Mouse (Mus musculus): ENCODE results near the gene Erc2. TPM values are rescaled to one million over a fixed set of nuclear protein-coding genes. Genes with fewer than 3 reads are reported as not detected.
"Not testable (repeated sequence)": the region's sequence is repeated elsewhere in the genome, so short reads cannot be mapped to it uniquely, and the experiment has no call there.

Erc2 gene
- polyA plus RNA-seq, 1 experiment from 2014 or later, result 2.7 TPM

DNA sequence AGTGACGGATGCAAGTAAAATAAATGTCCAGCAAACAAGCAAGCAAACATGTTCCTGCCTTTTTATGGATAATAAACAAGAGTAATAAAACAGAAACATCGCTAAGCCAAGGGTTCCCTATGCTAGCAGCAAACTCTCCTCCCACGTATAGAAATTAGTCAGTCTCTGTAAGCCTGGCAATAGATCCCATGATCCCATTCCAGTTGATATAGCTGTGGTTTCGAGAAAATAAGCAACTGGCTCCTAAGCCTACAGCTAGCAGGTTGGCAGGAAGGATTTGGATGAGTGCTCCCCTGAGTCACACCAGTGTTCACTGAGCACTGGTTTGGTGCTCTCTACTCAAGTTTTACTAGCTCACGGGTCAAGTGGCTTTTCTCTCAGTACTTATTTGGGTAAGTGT is 259.7 kb downstream of the Erc2 start:
- WGBS, result 84% methylated on average over 5 of the region's 5 CpGs

GRCm38 (mm10) chr14:27886337-27886736 is 264.1 kb downstream of the Erc2 start:
- H3K27ac ChIP-seq (ENCODE audit: low read length); H3K4me2 ChIP-seq (ENCODE audit: low read depth, low read length); H3K4me1 ChIP-seq (ENCODE audit: control insufficient read depth, insufficient read depth, low read length); H3K4me3 ChIP-seq (replicated peaks; ENCODE audit: low read length); H3K9ac ChIP-seq (ENCODE audit: low read length); H3K9me3 ChIP-seq (replicated peaks; ENCODE audit: control insufficient read depth, low read length); H3K27me3 ChIP-seq (ENCODE audit: control insufficient read depth, insufficient read depth, low read length); ATAC-seq (ENCODE audit: insufficient read depth, low FRiP score); H3K36me3 ChIP-seq (ENCODE audit: control insufficient read depth, insufficient read depth, low read length): not testable (repeated sequence)
- WGBS, result 92% methylated on average over 5 of the region's 5 CpGs

More for the DNA sequence above, 259.7 kb downstream of the Erc2 start:
- H3K36me3 ChIP-seq (ENCODE audit: control insufficient read depth, insufficient read depth, low read length), result no peaks in the 10 kb centered on the region
- H3K4me1 ChIP-seq (ENCODE audit: control insufficient read depth, insufficient read depth, low read length), result no peaks in the 10 kb centered on the region
- ATAC-seq (ENCODE audit: insufficient read depth, low FRiP score), result no peak
- no peak overlapping the region for H3K9ac ChIP-seq (ENCODE audit: low read length)
- H3K9me3 ChIP-seq (replicated peaks; ENCODE audit: control insufficient read depth, low read length), result no peaks in the 10 kb centered on the region
- H3K4me2 ChIP-seq (ENCODE audit: low read depth, low read length), result no peak overlapping the region
- H3K27ac ChIP-seq (ENCODE audit: low read length), result no peak overlapping the region
- H3K27me3 ChIP-seq (ENCODE audit: control insufficient read depth, insufficient read depth, low read length), result no peaks in the 10 kb centered on the region
- H3K4me3 ChIP-seq (replicated peaks; ENCODE audit: low read length), result no peak overlapping the region

- Histone ChIP-seq H3K36me3 (ENCODE audit: control insufficient read depth, insufficient read depth, low read length) (no peaks in the 10 kb centered on the region), H3K9ac (ENCODE audit: low read length) (no peak overlapping the region), H3K4me3 (replicated peaks; ENCODE audit: low read length) (no peak overlapping the region), H3K27me3 (ENCODE audit: control insufficient read depth, insufficient read depth, low read length) (no peaks in the 10 kb centered on the region), H3K4me2 (ENCODE audit: low read depth, low read length) (no peak overlapping the region), H3K9me3 (replicated peaks; ENCODE audit: control insufficient read depth, low read length) (no peaks in the 10 kb centered on the region), H3K27ac (ENCODE audit: low read length) (no peak overlapping the region), H3K4me1 (ENCODE audit: control insufficient read depth, insufficient read depth, low read length) (no peaks in the 10 kb centered on the region)
- no peak for ATAC-seq (ENCODE audit: insufficient read depth, low FRiP score)
- WGBS, result 76% methylated on average over 5 of the region's 5 CpGs
Observed at GRCm38 (mm10) chr14:27887488-27887887, 265.3 kb downstream of the Erc2 start.

- Histone ChIP-seq H3K4me3 (replicated peaks; ENCODE audit: low read length) (no peak overlapping the region), H3K4me1 (ENCODE audit: control insufficient read depth, insufficient read depth, low read length) (no peaks in the 10 kb centered on the region), H3K27me3 (ENCODE audit: control insufficient read depth, insufficient read depth, low read length) (no peaks in the 10 kb centered on the region), H3K4me2 (ENCODE audit: low read depth, low read length) (no peak overlapping the region), H3K9ac (ENCODE audit: low read length) (no peak overlapping the region), H3K27ac (ENCODE audit: low read length) (no peak overlapping the region), H3K36me3 (ENCODE audit: control insufficient read depth, insufficient read depth, low read length) (no peaks in the 10 kb centered on the region), H3K9me3 (replicated peaks; ENCODE audit: control insufficient read depth, low read length) (no peaks in the 10 kb centered on the region)
- 83% methylated on average over 2 of the region's 2 CpGs for WGBS
- ATAC-seq (ENCODE audit: insufficient read depth, low FRiP score), result no peak
Observed at GRCm38 (mm10) chr14:27889650-27890049, 267.4 kb downstream of the Erc2 start.

GRCm38 (mm10) chr14:27892416-27892815 is 270.2 kb downstream of the Erc2 start:
- H3K27me3 ChIP-seq (ENCODE audit: control insufficient read depth, insufficient read depth, low read length), result no peaks in the 10 kb centered on the region
- WGBS, result 88% methylated on average over 2 of the region's 2 CpGs
- H3K4me3 ChIP-seq (replicated peaks; ENCODE audit: low read length), result no peak overlapping the region
- H3K4me2 ChIP-seq (ENCODE audit: low read depth, low read length), result no peak overlapping the region
- H3K9me3 ChIP-seq (replicated peaks; ENCODE audit: control insufficient read depth, low read length), result no peaks in the 10 kb centered on the region
- ATAC-seq (ENCODE audit: insufficient read depth, low FRiP score), result no peak
- no peak overlapping the region for H3K9ac ChIP-seq (ENCODE audit: low read length)
- no peaks in the 10 kb centered on the region for H3K36me3 ChIP-seq (ENCODE audit: control insufficient read depth, insufficient read depth, low read length)
- no peak overlapping the region for H3K27ac ChIP-seq (ENCODE audit: low read length)
- H3K4me1 ChIP-seq (ENCODE audit: control insufficient read depth, insufficient read depth, low read length), result no peaks in the 10 kb centered on the region

GRCm38 (mm10) chr14:27901772-27902171 is 279.5 kb downstream of the Erc2 start:
- no peaks in the 10 kb centered on the region for H3K36me3 ChIP-seq (ENCODE audit: control insufficient read depth, insufficient read depth, low read length)
- no peak overlapping the region for H3K4me3 ChIP-seq (replicated peaks; ENCODE audit: low read length)
- no peak for ATAC-seq (ENCODE audit: insufficient read depth, low FRiP score)
- no peak overlapping the region for H3K4me2 ChIP-seq (ENCODE audit: low read depth, low read length)
- H3K4me1 ChIP-seq (ENCODE audit: control insufficient read depth, insufficient read depth, low read length), result no peaks in the 10 kb centered on the region
- WGBS, result 43% methylated on average over 5 of the region's 5 CpGs
- no peak overlapping the region for H3K27ac ChIP-seq (ENCODE audit: low read length)
- no peaks in the 10 kb centered on the region for H3K9me3 ChIP-seq (replicated peaks; ENCODE audit: control insufficient read depth, low read length)
- H3K27me3 ChIP-seq (ENCODE audit: control insufficient read depth, insufficient read depth, low read length), result no peaks in the 10 kb centered on the region
- H3K9ac ChIP-seq (ENCODE audit: low read length), result no peak overlapping the region

DNA sequence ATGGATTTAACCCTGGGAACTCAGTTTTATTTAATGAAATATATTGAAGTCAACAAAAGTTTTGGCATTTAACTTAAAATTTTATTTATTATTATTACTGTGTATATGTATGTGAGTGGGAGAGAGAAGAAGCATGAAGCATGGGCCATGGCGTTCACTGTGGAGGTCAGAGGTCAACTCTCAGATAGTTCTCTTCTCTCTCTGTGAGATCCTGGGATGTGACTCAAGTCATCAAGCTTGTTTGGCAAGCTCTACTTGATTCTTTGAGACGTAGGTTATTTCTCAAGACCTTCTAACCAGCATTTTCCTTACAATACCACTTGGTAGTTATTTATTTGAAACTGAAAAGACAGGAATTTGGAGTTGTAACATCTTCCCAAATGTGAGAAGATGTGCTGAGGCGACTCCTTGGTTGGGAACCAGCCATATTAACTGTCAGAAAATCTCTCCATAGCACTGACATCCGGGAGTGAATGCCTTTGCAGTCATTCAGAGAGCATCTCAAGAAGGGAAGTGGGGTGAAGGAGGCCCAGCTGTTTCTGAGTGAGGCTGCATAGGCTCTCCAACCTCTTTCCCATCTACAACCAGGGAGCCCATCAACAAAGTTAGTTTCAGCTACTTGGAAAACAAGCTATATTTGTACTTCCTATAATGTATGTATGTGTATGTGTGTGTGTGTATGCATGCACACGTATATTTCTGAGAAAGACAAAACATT is 299.6 kb downstream of the Erc2 start:
- H3K4me3 ChIP-seq (replicated peaks; ENCODE audit: low read length), result no peak overlapping the region
- H3K9me3 ChIP-seq (replicated peaks; ENCODE audit: control insufficient read depth, low read length), result peaks cover 6% of the 10 kb centered on the region; the same call in 1 of the 2 replicates
- H3K9ac ChIP-seq (ENCODE audit: low read length), result no peak overlapping the region
- WGBS, result 72% methylated on average over 5 of the region's 5 CpGs
- H3K27me3 ChIP-seq (ENCODE audit: control insufficient read depth, insufficient read depth, low read length), result no peaks in the 10 kb centered on the region
- no peaks in the 10 kb centered on the region for H3K4me1 ChIP-seq (ENCODE audit: control insufficient read depth, insufficient read depth, low read length)
- ATAC-seq (ENCODE audit: insufficient read depth, low FRiP score), result no peak
- H3K4me2 ChIP-seq (ENCODE audit: low read depth, low read length), result no peak overlapping the region
- no peak overlapping the region; the same call in 1 of the 2 replicates for H3K27ac ChIP-seq (ENCODE audit: low read length)
- H3K36me3 ChIP-seq (ENCODE audit: control insufficient read depth, insufficient read depth, low read length), result no peaks in the 10 kb centered on the region

- Histone ChIP-seq H3K36me3 (ENCODE audit: control insufficient read depth, insufficient read depth, low read length) (no peaks in the 10 kb centered on the region), H3K4me3 (replicated peaks; ENCODE audit: low read length) (no peak overlapping the region), H3K9ac (ENCODE audit: low read length) (no peak overlapping the region), H3K9me3 (replicated peaks; ENCODE audit: control insufficient read depth, low read length) (peaks cover 6% of the 10 kb centered on the region; the same call in 1 of the 2 replicates), H3K4me1 (ENCODE audit: control insufficient read depth, insufficient read depth, low read length) (no peaks in the 10 kb centered on the region), H3K27me3 (ENCODE audit: control insufficient read depth, insufficient read depth, low read length) (no peaks in the 10 kb centered on the region), H3K4me2 (ENCODE audit: low read depth, low read length) (no peak overlapping the region), H3K27ac (ENCODE audit: low read length) (no peak overlapping the region)
- 85% methylated on average over 3 of the region's 3 CpGs for WGBS
- ATAC-seq (ENCODE audit: insufficient read depth, low FRiP score), result no peak
Observed at GRCm38 (mm10) chr14:27927369-27927768, 305.1 kb downstream of the Erc2 start.

DNA sequence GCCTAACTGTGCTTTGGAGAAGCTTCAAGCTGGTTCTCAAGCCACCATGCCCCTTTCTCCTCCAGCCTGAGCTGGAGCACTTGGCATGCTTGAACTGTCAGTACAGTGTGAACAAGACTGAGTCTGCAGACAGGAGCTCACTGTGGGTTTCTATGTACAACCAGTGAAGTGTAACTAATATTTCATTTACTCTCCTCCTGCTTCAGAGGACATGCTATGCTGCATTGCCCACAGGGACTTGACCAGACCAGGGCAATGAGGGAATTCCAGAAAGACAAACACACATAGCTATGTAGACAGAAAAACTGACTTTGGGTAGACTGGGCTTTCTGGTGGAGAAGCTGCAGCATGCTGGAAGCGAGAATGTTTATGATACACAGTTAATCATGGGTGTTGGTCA is 311.3 kb downstream of the Erc2 start:
- Histone ChIP-seq H3K9ac (ENCODE audit: low read length) (no peak overlapping the region), H3K9me3 (replicated peaks; ENCODE audit: control insufficient read depth, low read length) (no peaks in the 10 kb centered on the region), H3K27me3 (ENCODE audit: control insufficient read depth, insufficient read depth, low read length) (no peaks in the 10 kb centered on the region), H3K4me3 (replicated peaks; ENCODE audit: low read length) (no peak overlapping the region), H3K4me2 (ENCODE audit: low read depth, low read length) (no peak overlapping the region), H3K36me3 (ENCODE audit: control insufficient read depth, insufficient read depth, low read length) (no peaks in the 10 kb centered on the region), H3K4me1 (ENCODE audit: control insufficient read depth, insufficient read depth, low read length) (peaks cover 4% of the 10 kb centered on the region; the same call in 1 of the 2 replicates), H3K27ac (ENCODE audit: low read length) (no peak overlapping the region)
- ATAC-seq (ENCODE audit: insufficient read depth, low FRiP score), result no peak
- WGBS, result 74% methylated on average over 1 of the region's 1 CpGs
